Mouse (Mus musculus): ENCODE data around the gene Ndufs7.

Gene Ndufs7

GRCm38 (mm10) chr10:80293325-80293724 is 44.4 kb downstream of the Ndufs7 start:
- peak; percentile 70 for DNase-seq (ENCODE audit: low read depth, low spot score)

GRCm38 (mm10) chr10:80294311-80294710 is 45.4 kb downstream of the Ndufs7 start:
- peak; percentile 32 for DNase-seq (ENCODE audit: low read depth, low spot score)

GRCm38 (mm10) chr10:80294788-80295303 is 45.9 kb downstream of the Ndufs7 start:
- DNase-seq (ENCODE audit: low read depth, low spot score), result peak; percentile 39

- DNase-seq (ENCODE audit: low read depth, low spot score), result peak; percentile 79
Observed at GRCm38 (mm10) chr10:80295618-80296425, 46.9 kb downstream of the Ndufs7 start, which contains the start of gene Apc2. Gene Apc2 (plus strand): TSS chr10:80295977.

- no peak for DNase-seq (ENCODE audit: low read depth, low spot score)
Observed at GRCm38 (mm10) chr10:80296824-80297223, 47.9 kb downstream of the Ndufs7 start.

- no peak for DNase-seq (ENCODE audit: low read depth, low spot score)
Observed at GRCm38 (mm10) chr10:80297526-80298133, 48.7 kb downstream of the Ndufs7 start.

- DNase-seq (ENCODE audit: low read depth, low spot score), result peak; percentile 72
Observed at GRCm38 (mm10) chr10:80298571-80299281, 49.8 kb downstream of the Ndufs7 start.

- no peak for DNase-seq (ENCODE audit: low read depth, low spot score)
Observed at GRCm38 (mm10) chr10:80299301-80299700, 50.4 kb downstream of the Ndufs7 start.

GRCm38 (mm10) chr10:80299824-80300223 is 50.9 kb downstream of the Ndufs7 start:
- no peak for DNase-seq (ENCODE audit: low read depth, low spot score)

GRCm38 (mm10) chr10:80300672-80301181 is 51.8 kb downstream of the Ndufs7 start:
- no peak for DNase-seq (ENCODE audit: low read depth, low spot score)

GRCm38 (mm10) chr10:80301256-80302081 is 52.5 kb downstream of the Ndufs7 start:
- no peak for DNase-seq (ENCODE audit: low read depth, low spot score)

GRCm38 (mm10) chr10:80302082-80302355 is 53.1 kb downstream of the Ndufs7 start:
- no peak for DNase-seq (ENCODE audit: low read depth, low spot score)

- DNase-seq (ENCODE audit: low read depth, low spot score), result no peak
Observed at GRCm38 (mm10) chr10:80302471-80302881, 53.6 kb downstream of the Ndufs7 start.

- no peak for DNase-seq (ENCODE audit: low read depth, low spot score)
Observed at GRCm38 (mm10) chr10:80304458-80304857, 55.5 kb downstream of the Ndufs7 start.

GRCm38 (mm10) chr10:80304862-80305261 is 55.9 kb downstream of the Ndufs7 start:
- DNase-seq (ENCODE audit: low read depth, low spot score), result peak; percentile 92
